Mouse (Mus musculus) retina, postnatal 7 days (tissue): ENCODE measurements around the gene Dld.

Experiments
- DNase-seq: peaks from one replicate; pipeline ENCODE4 v3.0.0-alpha.2; 2012; ENCODE audit warnings: low read depth, low spot score

Dld gene

DNA sequence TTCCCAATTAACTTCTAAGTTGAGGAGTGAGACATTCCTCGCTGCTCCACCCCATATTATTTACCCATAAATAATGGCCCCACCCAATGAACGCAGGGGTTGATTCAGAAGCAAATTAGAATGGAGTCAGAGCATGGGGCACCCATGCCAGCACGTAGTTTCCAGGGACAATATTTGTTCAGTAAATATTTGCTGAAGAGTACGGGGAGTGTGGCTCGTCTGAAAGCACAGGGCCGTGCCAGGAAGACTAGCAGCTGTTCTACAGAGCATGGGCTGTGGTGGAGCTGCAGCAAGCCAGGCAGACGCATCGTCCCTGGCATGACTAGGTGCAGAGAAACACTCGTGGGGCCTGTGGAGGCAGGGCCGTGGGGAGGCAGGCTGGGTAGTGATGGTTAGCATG is 56.7 kb downstream of the Dld start:
- DNase-seq: no peak

DNA sequence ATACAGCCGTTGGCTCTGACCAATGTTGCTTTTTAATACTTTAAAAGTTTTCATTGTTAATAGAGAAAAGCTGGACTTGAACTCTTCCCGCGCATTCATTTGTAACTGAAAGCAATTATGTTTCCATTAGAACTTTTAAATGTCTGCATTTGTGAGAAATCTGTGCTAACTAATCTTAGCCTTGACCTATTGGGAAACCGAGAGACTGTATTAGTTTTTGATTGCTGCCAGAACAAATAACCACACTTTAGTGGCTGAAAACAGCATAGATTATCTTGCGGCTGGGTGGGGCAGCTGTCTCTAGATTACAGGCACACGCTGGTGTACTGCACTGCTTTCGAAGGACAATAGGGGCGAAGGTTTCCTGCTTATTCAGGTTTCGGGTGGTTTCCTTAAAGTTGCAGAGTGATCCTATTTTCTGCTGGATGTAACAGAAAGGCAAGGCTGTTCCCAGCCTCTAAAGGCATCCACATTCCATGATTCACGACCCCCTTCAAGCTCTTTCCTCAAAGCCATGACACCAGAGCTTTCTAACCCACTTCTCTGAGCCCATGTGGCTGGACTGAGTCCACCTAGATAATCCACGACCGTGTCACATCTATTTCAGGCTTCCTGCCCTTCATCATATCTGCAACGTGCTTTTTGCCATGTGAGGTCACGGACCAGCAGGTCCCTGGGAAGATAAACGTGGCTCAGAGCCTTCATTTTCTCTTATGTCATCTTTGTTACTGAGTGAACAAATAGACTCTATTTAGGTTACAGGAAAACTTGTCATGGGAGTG is 57.7 kb downstream of the Dld start:
- no peak for DNase-seq

DNA sequence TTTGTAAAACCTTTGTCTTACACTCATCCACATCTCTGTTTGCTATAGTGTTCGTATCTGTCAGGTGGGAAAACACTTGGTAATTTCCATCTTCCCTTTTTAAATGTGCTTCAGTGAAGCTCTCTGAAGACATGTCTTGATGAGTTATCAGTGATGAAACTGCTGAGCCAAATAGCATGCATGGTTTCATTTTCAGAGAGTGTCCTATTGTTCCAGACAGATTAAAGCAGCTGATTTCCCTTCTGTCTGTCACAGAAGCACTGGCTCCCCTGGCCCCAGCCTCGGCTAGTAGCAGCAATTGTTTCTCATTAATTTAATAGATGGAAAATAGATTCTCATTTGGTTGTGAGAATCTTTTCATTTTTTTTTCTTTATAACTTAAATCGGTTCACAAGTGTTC is 60.3 kb downstream of the Dld start:
- no peak for DNase-seq

- no peak for DNase-seq
Observed at GRCm38 (mm10) chr12:31289046-31289445, 62.2 kb downstream of the Dld start.

DNA sequence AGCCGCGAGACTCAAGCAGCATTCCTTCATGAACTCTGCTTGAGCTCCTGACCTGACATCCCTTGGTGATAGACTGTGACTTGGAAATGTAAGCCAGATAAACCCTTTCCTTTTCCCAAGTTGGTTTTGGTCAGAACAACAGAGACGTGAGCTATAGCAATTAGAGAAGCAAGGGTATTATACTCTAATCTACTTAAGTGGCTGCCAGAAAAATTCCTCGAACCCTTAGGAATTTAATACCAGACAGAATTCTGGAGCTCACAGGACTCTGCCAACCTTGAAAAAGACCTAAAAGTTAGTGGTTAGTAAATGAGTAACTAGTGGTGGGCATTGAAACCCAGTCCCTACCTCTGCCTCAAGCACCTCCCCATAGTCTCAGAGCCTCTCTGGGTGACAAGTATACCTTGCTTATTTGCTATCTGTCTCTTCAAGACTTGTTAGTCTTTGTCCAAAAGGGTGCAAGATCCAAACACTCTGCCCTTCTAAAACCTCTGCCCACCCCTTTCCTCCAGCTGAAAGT is 67.6 kb downstream of the Dld start:
- no peak for DNase-seq

DNA sequence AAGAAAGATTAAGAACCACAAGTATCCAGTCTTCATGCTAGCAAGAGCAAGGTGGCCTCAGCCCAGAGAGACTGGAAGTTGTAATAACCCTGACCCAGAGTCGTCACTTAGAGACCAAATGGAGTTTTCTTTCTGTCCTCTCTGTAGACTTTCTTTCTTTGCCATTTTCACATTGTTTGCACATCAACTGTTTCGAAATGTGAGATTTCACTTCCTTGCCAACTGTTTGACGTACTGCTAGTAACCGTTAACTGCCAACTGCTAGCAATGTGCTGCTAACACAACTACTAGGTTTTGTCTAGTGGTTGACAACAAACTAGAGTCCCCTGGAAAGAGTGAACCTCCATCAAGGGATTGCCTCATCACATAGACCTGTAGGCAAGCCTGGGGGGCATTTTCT is 68.1 kb downstream of the Dld start:
- no peak for DNase-seq

DNA sequence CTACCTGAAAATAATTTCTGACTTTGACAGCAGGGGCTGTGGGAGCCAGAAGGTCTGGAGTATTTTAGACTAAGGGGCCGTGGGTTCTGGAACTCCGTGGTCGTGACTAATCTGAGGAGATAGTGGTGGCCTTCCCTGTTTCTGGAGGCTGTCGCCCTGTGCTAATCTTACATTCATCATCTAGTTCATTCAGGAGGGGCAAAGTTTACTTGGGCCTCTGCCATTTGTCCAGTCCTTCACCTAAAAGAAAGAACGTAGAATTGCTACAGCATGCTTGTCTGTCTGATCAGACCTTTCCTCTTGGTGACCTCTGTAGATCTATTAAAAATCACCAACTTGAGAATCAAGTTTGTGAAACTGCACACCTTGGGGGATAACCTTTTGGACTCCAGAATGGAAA is 69.0 kb downstream of the Dld start:
- no peak for DNase-seq
